Mouse (Mus musculus) adrenal gland, postnatal 36 days (tissue): ENCODE measurements at regions not wholly inside any gene's neighbourhood (a gene's known extent, or its start where the extent isn't known, plus 50 kb on each side); places are given as distances from the start of the nearest gene placed in this dataset.

Experiments used
- DNase-seq, 2 experiments: peaks; one replicate each; pipeline ENCODE4 v3.0.0; 2021; ENCODE audit warnings: mixed read lengths in 1 of 2

- DNase-seq = peak; percentile 28 to 31
These were observed 304.7 kb downstream of the BC048507 start for GRCm38 (mm10) chr13:68167826-68168225.

GRCm38 (mm10) chr13:68173456-68173855 is 310.3 kb downstream of the BC048507 start:
- peak; percentile 6 for DNase-seq
